Mouse (Mus musculus) liver, adult 2 months (tissue): Measurements from ENCODE around the gene Trpm1.

ENCODE experiments used
- CTCF ChIP-seq: fragments of 200-500 bp; IDR thresholded peaks from 2 replicates; pipeline ENCODE4 v1.5.1; 2011; ENCODE audit warnings: low read depth, low read length, control low read depth
- POLR2A ChIP-seq: fragments of 200-500 bp; IDR thresholded peaks from 2 replicates; pipeline ENCODE4 v1.6.1; 2011; ENCODE audit warnings: low read length, control low read depth; ENCODE audit not compliant: insufficient read depth; ENCODE audit errors: extremely low read depth

DNA sequence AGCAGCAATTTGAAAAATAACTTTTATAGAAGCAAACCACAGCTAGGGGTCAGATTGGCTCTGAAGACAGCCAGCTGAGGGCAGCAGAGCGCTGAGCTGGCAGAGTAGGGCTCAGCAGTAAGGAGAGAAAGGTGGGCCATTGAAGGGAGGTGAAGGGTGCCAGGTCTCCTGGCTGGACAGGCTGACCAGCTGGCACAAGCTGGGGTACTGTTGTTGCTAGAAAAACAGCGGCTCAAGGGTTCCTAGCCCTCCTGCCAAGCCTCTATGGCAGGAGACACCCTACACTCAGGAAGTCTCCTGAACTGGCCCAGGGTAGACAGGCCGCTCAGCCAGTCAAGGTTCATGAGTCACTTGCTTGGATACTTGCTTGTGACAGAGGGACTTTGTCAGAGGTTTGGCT is 11.4 kb downstream of the Trpm1 start:
- TF ChIP-seq POLR2A (no peak), CTCF (peak; percentile 95)
